Mouse (Mus musculus) cortical plate, adult 2 months (tissue): Measurements from ENCODE around the gene Eaf1.

ENCODE experiments used
- CTCF ChIP-seq: fragments of 200-500 bp; IDR thresholded peaks from 2 replicates; pipeline ENCODE4 v1.5.1; 2011; ENCODE audit warnings: mild to moderate bottlenecking, control low read depth, low read length; ENCODE audit not compliant: insufficient read depth; ENCODE audit errors: extremely low read depth
- POLR2A ChIP-seq: fragments of 200-500 bp; IDR thresholded peaks from 2 replicates; pipeline ENCODE4 v1.6.1; 2011; ENCODE audit warnings: mild to moderate bottlenecking, low read length, control low read depth; ENCODE audit not compliant: insufficient read depth; ENCODE audit errors: extremely low read depth

- TF ChIP-seq CTCF (no peak), POLR2A (no peak)
Measured at GRCm38 (mm10) chr14:31499526-31499925, 5.3 kb downstream of the Eaf1 start.
